Mouse (Mus musculus) forebrain, embryonic 16.5 days (tissue): ENCODE results near the gene Zfp2. TPM values are rescaled to one million over a fixed set of nuclear protein-coding genes. Genes with fewer than 3 reads are reported as not detected.
A peak's percentile ranks its signal among the peaks of the same experiment; 100 is the strongest.

Experiments used
- ATAC-seq: fragments of 200-750 bp; cut with Nextera tagmentation; 2 replicates; pipeline ENCODE4 v1.8.0; 2017; ENCODE audit warnings: mild to moderate bottlenecking, moderate library complexity
- H3K27ac ChIP-seq: fragments of 300-500 bp; sonication (generic); 2 replicates; pipeline ENCODE4 v1.5.1; 2014; ENCODE audit warnings: low read length, control low read depth
- H3K27me3 ChIP-seq: fragments of 300-500 bp; sonication (generic); replicated peaks from 2 replicates; pipeline ENCODE4 v1.6.1; 2014; ENCODE audit warnings: low read length; ENCODE audit not compliant: control insufficient read depth, insufficient read depth
- H3K36me3 ChIP-seq: fragments of 300-500 bp; sonication (generic); 2 replicates; pipeline ENCODE4 v1.6.1; 2014; ENCODE audit not compliant: control insufficient read depth, insufficient read depth
- H3K4me1 ChIP-seq: fragments of 300-500 bp; sonication (generic); replicated peaks from 2 replicates; pipeline ENCODE4 v1.6.1; 2014; ENCODE audit warnings: low read length; ENCODE audit not compliant: control insufficient read depth, insufficient read depth
- H3K4me2 ChIP-seq: fragments of 300-500 bp; sonication (generic); 2 replicates; pipeline ENCODE4 v1.6.1; 2014; ENCODE audit warnings: mild to moderate bottlenecking, low read length, control low read depth
- H3K4me3 ChIP-seq: fragments of 300-500 bp; sonication (generic); replicated peaks from 2 replicates; pipeline ENCODE4 v1.5.1; 2014; ENCODE audit warnings: mild to moderate bottlenecking, low read length, control low read depth
- H3K9ac ChIP-seq: fragments of 300-500 bp; sonication (generic); replicated peaks from 2 replicates; pipeline ENCODE4 v1.6.1; 2014; ENCODE audit warnings: low read depth, low read length, control low read depth
- H3K9me3 ChIP-seq: fragments of 300-500 bp; sonication (generic); 2 replicates; pipeline ENCODE4 v1.6.1; 2016; ENCODE audit warnings: low read length; ENCODE audit not compliant: control insufficient read depth
- WGBS: fragments of 180-500 bp; shearing (Covaris S2); extraction: QIAGEN DNeasy Blood & Tissue Kit; methylation state at CpG from one replicate; pipeline ENCODE4 v1.1.7; 2014; 5-methylcytosine and 5-hydroxymethylcytosine counted together
- polyA plus RNA-seq: library from polyadenylated mRNA; unstranded; fragments of >200 nt; fragmentation: Nextera tagmentation; extraction: Ambion mirVana; gene quantifications from 2 replicates; pipeline ENCODE4 v1.2.1, GENCODE M21; 2015

The Zfp2 gene
- polyA plus RNA-seq, 1 experiment from 2014 or later, result 54.9 TPM

- WGBS, result 2% methylated on average over 18 of the region's 18 CpGs
- Histone ChIP-seq H3K9ac (peak within 1 kb of the TSS; percentile 84), H3K4me3 (peak within 1 kb of the TSS; percentile 78), H3K4me2 (peak within 1 kb of the TSS; percentile 92), H3K9me3 (no peaks in the 10 kb centered on the region), H3K36me3 (no peaks in the 10 kb centered on the region), H3K27ac (peak within 1 kb of the TSS; percentile 65; the same call in 1 of the 2 replicates), H3K27me3 (no peaks in the 10 kb centered on the region), H3K4me1 (peaks cover 8% of the 10 kb centered on the region)
- ATAC-seq, result peak; percentile 96
Measured at GRCm38 (mm10) chr11:50931451-50931866, 15.5 kb upstream of the Zfp2 start, which contains the start of gene Zfp354b. TSS of gene Zfp354b (minus strand) at chr11:50931633.

GRCm38 (mm10) chr11:50931021-50931420, 15.1 kb upstream of the Zfp2 start:
- Histone ChIP-seq H3K4me1 (peaks cover 8% of the 10 kb centered on the region), H3K27me3 (no peaks in the 10 kb centered on the region), H3K9me3 (no peaks in the 10 kb centered on the region), H3K4me2 (peak overlapping the region; percentile 92), H3K27ac (peak overlapping the region; percentile 65; the same call in 1 of the 2 replicates), H3K9ac (peak overlapping the region; percentile 84), H3K4me3 (peak overlapping the region; percentile 78), H3K36me3 (no peaks in the 10 kb centered on the region)
- peak; percentile 66 for ATAC-seq
- 3% methylated on average over 16 of the region's 16 CpGs for WGBS

GRCm38 (mm10) chr11:50930469-50931014, 14.6 kb upstream of the Zfp2 start:
- WGBS, result 32% methylated on average over 14 of the region's 14 CpGs
- H3K4me1 ChIP-seq, result peaks cover 8% of the 10 kb centered on the region
- no peaks in the 10 kb centered on the region for H3K9me3 ChIP-seq
- H3K9ac ChIP-seq, result peak overlapping the region; percentile 84
- H3K36me3 ChIP-seq, result no peaks in the 10 kb centered on the region
- no peaks in the 10 kb centered on the region for H3K27me3 ChIP-seq
- peak overlapping the region; percentile 92 for H3K4me2 ChIP-seq
- peak overlapping the region; percentile 78 for H3K4me3 ChIP-seq
- peak overlapping the region; percentile 65; the same call in 1 of the 2 replicates for H3K27ac ChIP-seq
- no peak for ATAC-seq

GRCm38 (mm10) chr11:50914461-50914860, 1.5 kb downstream of the Zfp2 start:
- no peak for ATAC-seq

GRCm38 (mm10) chr11:50913301-50913700, 2.7 kb downstream of the Zfp2 start:
- H3K27me3 ChIP-seq, result no peaks in the 10 kb centered on the region
- H3K4me2 ChIP-seq, result no peak overlapping the region
- WGBS, result 94% methylated on average over 1 of the region's 1 CpGs
- no peak for ATAC-seq
- peaks cover 51% of the 10 kb centered on the region for H3K36me3 ChIP-seq
- peaks cover 3% of the 10 kb centered on the region; the same call in 1 of the 2 replicates for H3K4me1 ChIP-seq
- no peak overlapping the region for H3K27ac ChIP-seq
- H3K9me3 ChIP-seq, result peaks cover 32% of the 10 kb centered on the region
- no peak overlapping the region for H3K4me3 ChIP-seq
- no peak overlapping the region for H3K9ac ChIP-seq

More at GRCm38 (mm10) chr11:50914461-50914860, 1.5 kb downstream of the Zfp2 start:
- no peaks in the 10 kb centered on the region for H3K27me3 ChIP-seq
- peaks cover 3% of the 10 kb centered on the region; the same call in 1 of the 2 replicates for H3K4me1 ChIP-seq
- H3K4me2 ChIP-seq, result no peak overlapping the region
- peaks cover 39% of the 10 kb centered on the region for H3K36me3 ChIP-seq
- 89% methylated on average over 3 of the region's 3 CpGs for WGBS
- H3K27ac ChIP-seq, result no peak overlapping the region
- H3K4me3 ChIP-seq, result no peak overlapping the region
- no peak overlapping the region for H3K9ac ChIP-seq
- H3K9me3 ChIP-seq, result peaks cover 32% of the 10 kb centered on the region

GRCm38 (mm10) chr11:50908136-50908535, 7.8 kb downstream of the Zfp2 start:
- 86% methylated on average over 5 of the region's 5 CpGs for WGBS
- H3K9me3 ChIP-seq, result peaks cover 66% of the 10 kb centered on the region

GRCm38 (mm10) chr11:50897359-50897758, 18.6 kb downstream of the Zfp2 start:
- peaks cover 42% of the 10 kb centered on the region for H3K36me3 ChIP-seq
- no peak overlapping the region for H3K4me2 ChIP-seq
- no peaks in the 10 kb centered on the region for H3K4me1 ChIP-seq
- H3K27me3 ChIP-seq, result no peaks in the 10 kb centered on the region
- WGBS, result 90% methylated on average over 1 of the region's 1 CpGs
- H3K27ac ChIP-seq, result no peak overlapping the region
- H3K9me3 ChIP-seq, result peaks cover 59% of the 10 kb centered on the region
- no peak overlapping the region for H3K4me3 ChIP-seq
- no peak overlapping the region for H3K9ac ChIP-seq
- no peak for ATAC-seq

More at GRCm38 (mm10) chr11:50908136-50908535, 7.8 kb downstream of the Zfp2 start:
- ATAC-seq, result no peak
- H3K4me2 ChIP-seq, result no peak overlapping the region
- no peaks in the 10 kb centered on the region for H3K27me3 ChIP-seq
- no peak overlapping the region for H3K27ac ChIP-seq
- no peak overlapping the region for H3K4me3 ChIP-seq
- H3K36me3 ChIP-seq, result peaks cover 93% of the 10 kb centered on the region
- H3K4me1 ChIP-seq, result no peaks in the 10 kb centered on the region
- H3K9ac ChIP-seq, result no peak overlapping the region

- no peaks in the 10 kb centered on the region for H3K4me1 ChIP-seq
- 56% methylated on average over 2 of the region's 2 CpGs for WGBS
- no peak overlapping the region for H3K4me3 ChIP-seq
- H3K9ac ChIP-seq, result no peak overlapping the region
- H3K4me2 ChIP-seq, result no peak overlapping the region
- no peak for ATAC-seq
- H3K9me3 ChIP-seq, result peaks cover 18% of the 10 kb centered on the region
- no peaks in the 10 kb centered on the region for H3K27me3 ChIP-seq
- H3K27ac ChIP-seq, result no peak overlapping the region
- H3K36me3 ChIP-seq, result no peaks in the 10 kb centered on the region
Measured at GRCm38 (mm10) chr11:50892441-50892840, 23.5 kb downstream of the Zfp2 start.

GRCm38 (mm10) chr11:50887390-50888128, 28.4 kb downstream of the Zfp2 start, which contains the start of gene Zfp454:
TSS of gene Zfp454 (minus strand) at chr11:50887651.
- peak within 1 kb of the TSS; percentile 55 for H3K9ac ChIP-seq
- WGBS, result 6% methylated on average over 26 of the region's 26 CpGs
- peak within 1 kb of the TSS; percentile 51 for H3K4me3 ChIP-seq
- H3K4me2 ChIP-seq, result peak within 1 kb of the TSS; percentile 80
- no peaks in the 10 kb centered on the region for H3K27me3 ChIP-seq
- peak; percentile 97 for ATAC-seq
- H3K27ac ChIP-seq, result peak within 1 kb of the TSS; percentile 75
- peaks cover 11% of the 10 kb centered on the region for H3K4me1 ChIP-seq
- no peaks in the 10 kb centered on the region for H3K9me3 ChIP-seq
- H3K36me3 ChIP-seq, result peaks cover 3% of the 10 kb centered on the region; the same call in 1 of the 2 replicates
